Mouse (Mus musculus) ES-E14 (cell line): Measurements from ENCODE around the gene Mfsd14b. TPM values are rescaled to one million over a fixed set of nuclear protein-coding genes. Genes with fewer than 3 reads are reported as not detected.

Experiments
- DNase-seq: peaks from one replicate; pipeline ENCODE4 v3.0.0-alpha.2; 2013; ENCODE audit warnings: low read depth, low spot score
- H3K27ac ChIP-seq: 2 replicates; pipeline ENCODE4 v1.5.1; 2012; ENCODE audit warnings: low read depth, mild to moderate bottlenecking, low read length, moderate library complexity, mixed read lengths; ENCODE audit not compliant: poor library complexity, insufficient read depth, severe bottlenecking
- H3K36me3 ChIP-seq: 2 replicates; pipeline ENCODE4 v1.6.1; 2012; ENCODE audit warnings: mild to moderate bottlenecking, low read length, moderate library complexity, mixed read lengths; ENCODE audit not compliant: control insufficient read depth, poor library complexity, insufficient read depth, severe bottlenecking
- H3K4me1 ChIP-seq, 2 experiments: fragments of 150-350 bp in 1 of 2; sonication (generic) in 1 of 2; 2 replicates each; pipeline ENCODE4 v1.6.1; 2012; ENCODE audit warnings: low read length in 2 of 2, mild to moderate bottlenecking in 1 of 2, mixed read lengths in 1 of 2; ENCODE audit not compliant: control insufficient read depth in 2 of 2, insufficient read depth in 2 of 2, poor library complexity in 1 of 2
- H3K4me3 ChIP-seq, 2 experiments: fragments of 150-350 bp in 1 of 2; sonication (generic) in 1 of 2; 2 replicates each; pipeline ENCODE4 v1.5.1; 2012; ENCODE audit warnings: low read length in 2 of 2, low read depth in 1 of 2, mild to moderate bottlenecking in 1 of 2, mixed read lengths in 1 of 2; ENCODE audit not compliant: insufficient read depth in 1 of 2, poor library complexity in 1 of 2, severe bottlenecking in 1 of 2
- H3K9ac ChIP-seq: 2 replicates; pipeline ENCODE4 v1.6.1; 2012; ENCODE audit warnings: low read depth, mild to moderate bottlenecking, low read length, mixed read lengths; ENCODE audit not compliant: poor library complexity, insufficient read depth, severe bottlenecking
- H3K9me3 ChIP-seq: fragments of 150-350 bp; sonication (generic); 2 replicates; pipeline ENCODE4 v1.6.1; 2012; ENCODE audit warnings: low read depth, mild to moderate bottlenecking, low read length; ENCODE audit not compliant: control insufficient read depth, insufficient read depth
- CHD2 ChIP-seq: IDR thresholded peaks from 2 replicates; pipeline ENCODE4 v1.6.1; 2014; ENCODE audit warnings: mild to moderate bottlenecking, low read depth, low read length, inconsistent platforms
- HCFC1 ChIP-seq: IDR thresholded peaks from 2 replicates; pipeline ENCODE4 v1.6.1; 2012; ENCODE audit warnings: low read length, inconsistent platforms, borderline replicate concordance; ENCODE audit not compliant: insufficient read depth
- MAFK ChIP-seq: IDR thresholded peaks from 2 replicates; pipeline ENCODE4 v1.6.1; 2014; ENCODE audit warnings: mild to moderate bottlenecking, low read depth, low read length, inconsistent platforms; ENCODE audit not compliant: insufficient read depth
- ZC3H11A ChIP-seq: IDR thresholded peaks from 2 replicates; pipeline ENCODE4 v1.6.1; 2012; ENCODE audit warnings: low read depth, mild to moderate bottlenecking, inconsistent platforms, low read length, borderline replicate concordance
- ZNF384 ChIP-seq: IDR thresholded peaks from 2 replicates; pipeline ENCODE4 v1.6.1; 2012; ENCODE audit warnings: low read depth, low read length, inconsistent platforms
- in situ Hi-C, 2 experiments: fragments of 600-800 bp; cut with MboI; formaldehyde crosslinking; loops; one replicate each; pipeline ENCODE4 v1.15.1; 2025; ENCODE audit warnings: low sequenced_read_pairs in 2 of 2, inconsistent platforms in 1 of 2; ENCODE audit not compliant: unreplicated experiment in 2 of 2
- total RNA-seq: library from RNA; depleted of rRNA; stranded (reverse); fragments of 300-350 nt; gene quantifications from 2 replicates; pipeline ENCODE4 v1.2.3, GENCODE M21; 2012; rRNA removed

Gene Mfsd14b
- total RNA-seq, result 43.1 and 56.2 TPM in 2 replicates

- Histone ChIP-seq H3K4me3 (peak within 1 kb of the TSS; percentile 87 to 95), H3K9me3 (no peaks in the 10 kb centered on the region), H3K9ac (peak within 1 kb of the TSS; percentile 94), H3K27ac (no peak within 1 kb of the TSS; the same call in 1 of the 2 replicates), H3K36me3 (no peaks in the 10 kb centered on the region), H3K4me1 (peaks cover 3 to 5% of the 10 kb centered on the region in 2 experiments; a peak in 3 of 4 replicates)
- TF ChIP-seq HCFC1 (peak; percentile 79), ZNF384 (no peak)
- in situ Hi-C loops, result no loop called here
- peak; percentile 93 for DNase-seq
Observed at GRCm38 (mm10) chr13:65112459-65113110, at the start of gene Mfsd14b. Gene Mfsd14b, minus strand, starts transcription at chr13:65112975.

- no peak for DNase-seq
Observed at GRCm38 (mm10) chr13:65149940-65150339, 37.2 kb upstream of the Mfsd14b start, which contains the start of gene Olfr466. Gene Olfr466, plus strand, starts transcription at chr13:65150240.

GRCm38 (mm10) chr13:65137789-65138188, 25.0 kb upstream of the Mfsd14b start, which contains the start of gene Olfr465-ps1:
Gene Olfr465-ps1, plus strand, starts transcription at chr13:65138089.
- TF ChIP-seq MAFK, result no peak
- TF ChIP-seq ZNF384, result no peak
- no peak for TF ChIP-seq ZC3H11A
- no peak for TF ChIP-seq HCFC1
- no peak for TF ChIP-seq CHD2
- H3K27ac ChIP-seq, result no peak within 1 kb of the TSS
- in situ Hi-C loops, result no loop called here

More at GRCm38 (mm10) chr13:65149940-65150339, 37.2 kb upstream of the Mfsd14b start, which contains the start of gene Olfr466:
- Histone ChIP-seq H3K9ac (no peak within 1 kb of the TSS), H3K4me1 (no peaks in the 10 kb centered on the region), H3K27ac (no peak within 1 kb of the TSS), H3K9me3 (no peaks in the 10 kb centered on the region), H3K36me3 (no peaks in the 10 kb centered on the region), H3K4me3 (no peak within 1 kb of the TSS)
- TF ChIP-seq ZNF384, result no peak
- no peak for TF ChIP-seq ZC3H11A
- TF ChIP-seq MAFK, result no peak
- TF ChIP-seq CHD2, result no peak
- in situ Hi-C loops, result no loop called here

GRCm38 (mm10) chr13:65127063-65127847, 14.5 kb upstream of the Mfsd14b start:
- H3K9me3 ChIP-seq, result no peaks in the 10 kb centered on the region
- H3K27ac ChIP-seq, result no peak overlapping the region
- peak; percentile 16 for DNase-seq
- no peaks in the 10 kb centered on the region for H3K4me1 ChIP-seq
- H3K9ac ChIP-seq, result no peak overlapping the region
- H3K36me3 ChIP-seq, result no peaks in the 10 kb centered on the region
- in situ Hi-C loops, result no loop called here
- H3K4me3 ChIP-seq, result no peak overlapping the region
- TF ChIP-seq MAFK (no peak), ZC3H11A (no peak), HCFC1 (no peak)

More at GRCm38 (mm10) chr13:65137789-65138188, 25.0 kb upstream of the Mfsd14b start, which contains the start of gene Olfr465-ps1:
- Histone ChIP-seq H3K4me1 (no peaks in the 10 kb centered on the region), H3K4me3 (no peak within 1 kb of the TSS), H3K36me3 (no peaks in the 10 kb centered on the region), H3K9me3 (no peaks in the 10 kb centered on the region), H3K9ac (no peak within 1 kb of the TSS)
- no peak for DNase-seq
